Mouse (Mus musculus) midbrain, embryonic 16.5 days (tissue): Measurements from ENCODE around the gene Birc6. TPM values are rescaled to one million over a fixed set of nuclear protein-coding genes. Genes with fewer than 3 reads are reported as not detected.

Experiments
- ATAC-seq: fragments of 200-750 bp; cut with Nextera tagmentation; 2 replicates; pipeline ENCODE4 v1.8.0; 2017; ENCODE audit warnings: moderate TSS enrichment
- H3K27ac ChIP-seq: fragments of 300-500 bp; sonication (generic); 2 replicates; pipeline ENCODE4 v1.5.1; 2014; ENCODE audit warnings: mild to moderate bottlenecking, low read length, mixed read lengths
- H3K27me3 ChIP-seq: fragments of 300-500 bp; sonication (generic); 2 replicates; pipeline ENCODE4 v1.6.1; 2014; ENCODE audit warnings: low read depth, low read length, mixed read lengths; ENCODE audit not compliant: control insufficient read depth, insufficient read depth
- H3K36me3 ChIP-seq: fragments of 300-500 bp; sonication (generic); 2 replicates; pipeline ENCODE4 v1.6.1; 2014; ENCODE audit warnings: mild to moderate bottlenecking, low read length, moderate library complexity, mixed read lengths; ENCODE audit not compliant: control insufficient read depth, insufficient read depth
- H3K4me1 ChIP-seq: fragments of 300-500 bp; sonication (generic); 2 replicates; pipeline ENCODE4 v1.6.1; 2014; ENCODE audit warnings: mild to moderate bottlenecking, low read length, mixed read lengths; ENCODE audit not compliant: control insufficient read depth, insufficient read depth
- H3K4me2 ChIP-seq: fragments of 300-500 bp; sonication (generic); 2 replicates; pipeline ENCODE4 v1.6.1; 2014; ENCODE audit warnings: mild to moderate bottlenecking, low read length, mixed read lengths
- H3K4me3 ChIP-seq: fragments of 300-500 bp; sonication (generic); 2 replicates; pipeline ENCODE4 v1.5.1; 2014; ENCODE audit warnings: low read depth, mild to moderate bottlenecking, low read length, moderate library complexity, mixed read lengths
- H3K9ac ChIP-seq: fragments of 300-500 bp; sonication (generic); 2 replicates; pipeline ENCODE4 v1.6.1; 2014; ENCODE audit warnings: low read depth, low read length, mixed read lengths
- H3K9me3 ChIP-seq: fragments of 300-500 bp; sonication (generic); replicated peaks from 2 replicates; pipeline ENCODE4 v1.6.1; 2014; ENCODE audit warnings: mild to moderate bottlenecking, low read length, mixed read lengths; ENCODE audit not compliant: control insufficient read depth, poor library complexity, severe bottlenecking
- WGBS: fragments of 180-500 bp; shearing (Covaris S2); extraction: QIAGEN DNeasy Blood & Tissue Kit; methylation state at CpG from one replicate; pipeline ENCODE4 v1.1.7; 2014; 5-methylcytosine and 5-hydroxymethylcytosine counted together
- polyA plus RNA-seq: library from polyadenylated mRNA; unstranded; fragments of >200 nt; fragmentation: Nextera tagmentation; extraction: Ambion mirVana; gene quantifications from 2 replicates; pipeline ENCODE4 v1.2.1, GENCODE M21; 2015

The Birc6 gene
- 85.9 and 91.5 TPM in 2 replicates for polyA plus RNA-seq

DNA sequence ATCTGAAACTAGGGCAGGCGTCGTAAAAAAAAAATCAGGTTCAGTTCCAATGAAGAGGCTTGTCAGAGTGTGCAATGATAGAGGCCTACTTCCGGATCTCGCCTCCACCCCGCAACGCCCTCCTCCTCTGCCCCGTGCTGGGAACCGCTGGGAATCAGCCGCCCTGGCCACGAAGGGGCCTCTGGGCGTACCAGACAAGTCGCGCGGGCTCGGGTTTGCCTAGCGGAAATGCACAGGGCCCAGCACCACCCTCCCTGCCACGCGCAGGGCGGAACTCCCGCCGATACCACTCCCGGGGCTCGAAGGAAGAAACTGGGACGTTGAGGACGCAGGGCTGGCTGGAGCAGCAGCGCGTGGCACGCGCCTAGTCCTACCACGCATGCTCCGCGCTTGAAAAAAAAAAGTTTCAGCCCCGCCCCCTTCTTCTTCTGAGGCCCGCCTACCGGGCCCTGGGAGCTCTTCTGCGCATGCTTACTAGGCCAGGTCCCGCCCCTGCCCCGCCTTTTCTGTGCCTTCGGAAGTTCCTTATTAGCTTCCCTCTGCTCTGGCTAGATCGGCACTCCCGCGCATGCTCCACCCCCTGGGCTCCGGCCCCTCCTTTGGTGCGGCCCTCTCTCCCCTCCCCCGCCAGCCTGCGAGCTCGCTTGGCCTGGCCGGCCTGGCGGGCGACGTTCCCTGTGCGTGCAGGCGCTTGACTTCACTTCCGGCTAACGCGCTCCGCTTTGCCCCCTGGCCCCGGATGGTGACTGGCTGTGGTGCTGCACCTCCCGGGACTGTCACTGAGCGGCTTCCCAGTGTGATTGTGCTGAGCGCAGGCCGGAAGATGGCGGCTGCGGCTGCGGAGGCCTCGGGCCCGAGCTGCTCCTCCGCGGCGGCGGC, at the start of gene Birc6:
Gene Birc6 (plus strand): TSS at position 567 of the 879 bp plus-strand sequence.
- peak within 1 kb of the TSS; percentile 68 for H3K4me2 ChIP-seq
- WGBS: 0% methylated on average over 71 of the region's 71 CpGs
- H3K4me1 ChIP-seq: peaks cover 21% of the 10 kb centered on the region
- peak within 1 kb of the TSS; percentile 69 for H3K4me3 ChIP-seq
- ATAC-seq: peak; percentile 98
- no peaks in the 10 kb centered on the region for H3K36me3 ChIP-seq
- H3K9ac ChIP-seq: peak within 1 kb of the TSS; percentile 90
- peak within 1 kb of the TSS; percentile 94 for H3K27ac ChIP-seq
- no peaks in the 10 kb centered on the region for H3K27me3 ChIP-seq
- no peaks in the 10 kb centered on the region for H3K9me3 ChIP-seq

DNA sequence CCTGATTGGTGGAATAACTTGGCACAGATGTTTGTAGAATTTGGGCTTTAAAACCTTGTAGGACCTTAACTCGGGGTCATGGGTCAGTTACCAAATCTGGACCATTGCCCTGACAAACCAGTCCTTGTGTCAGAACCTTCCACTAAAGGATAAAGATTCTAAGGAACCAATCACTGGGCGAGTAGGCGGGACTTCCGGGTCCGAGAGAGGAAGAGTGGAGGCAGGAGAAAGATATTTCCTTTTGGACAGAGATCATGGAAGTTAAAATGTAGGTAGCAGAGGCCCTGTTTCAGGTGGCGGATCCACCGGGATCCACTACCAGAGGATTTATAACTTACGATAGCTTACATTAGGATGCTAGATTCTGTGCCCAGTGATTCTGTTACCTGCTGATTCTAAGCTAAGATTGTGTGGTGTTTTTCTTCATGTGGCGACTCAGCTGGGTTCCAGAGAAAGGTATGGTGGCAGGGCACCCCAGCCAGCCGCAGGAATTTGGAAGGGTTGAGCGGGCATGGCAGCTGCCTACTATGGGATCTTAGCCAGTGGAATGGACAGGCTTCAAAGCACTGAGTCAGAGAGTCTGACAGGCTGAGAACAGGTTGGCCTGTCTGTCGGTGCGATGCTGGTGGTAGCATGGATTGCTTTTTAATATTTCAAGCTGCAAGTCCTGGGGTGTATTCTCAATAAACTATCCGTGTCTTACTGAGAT, 47.6 kb upstream of the Birc6 start:
- no peaks in the 10 kb centered on the region for H3K4me1 ChIP-seq

DNA sequence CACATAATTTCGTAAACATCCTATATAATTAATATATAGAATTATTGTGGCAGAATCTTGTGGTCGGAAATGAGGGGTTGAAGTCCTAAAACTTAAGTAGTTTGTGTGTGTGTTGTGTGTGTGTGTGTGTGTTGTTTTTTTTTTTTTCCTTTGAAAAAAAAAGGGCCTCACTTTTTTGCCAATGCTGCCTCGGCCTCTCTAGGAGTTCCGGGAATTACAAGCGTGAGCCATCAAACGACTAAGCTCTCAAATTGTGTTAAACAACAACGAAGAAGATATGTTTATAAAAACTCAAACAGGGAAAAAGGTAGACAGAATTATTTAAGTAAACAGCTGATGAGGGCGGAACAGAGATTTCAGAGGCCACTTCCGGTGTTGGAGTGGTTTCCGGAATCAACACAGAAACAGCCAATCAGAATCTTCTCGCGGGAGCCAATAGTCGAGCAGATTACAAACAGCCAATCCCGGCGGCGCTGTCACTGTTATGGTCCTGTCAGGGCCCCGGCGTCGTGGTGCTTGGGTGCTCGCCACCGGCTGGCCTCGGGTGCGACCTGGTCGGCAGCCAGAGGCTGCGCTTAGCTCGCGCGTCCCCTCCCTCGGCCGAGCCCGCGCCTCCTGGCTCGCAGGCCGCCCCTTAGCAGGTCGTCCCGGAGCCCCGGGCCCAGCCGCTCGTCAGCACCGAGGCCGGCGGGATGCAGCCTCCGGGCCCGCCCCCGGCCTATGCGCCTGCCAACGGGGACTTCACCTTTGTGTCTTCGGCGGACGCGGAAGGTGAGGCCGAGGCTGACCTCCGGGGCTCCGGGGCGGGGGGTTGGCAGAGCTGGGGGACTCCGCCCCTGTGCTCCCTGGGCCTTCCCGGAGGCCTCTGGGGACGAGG, 38.8 kb upstream of the Birc6 start, which contains the start of gene Yipf4:
Gene Yipf4 (plus strand): TSS at position 470 of the 877 bp plus-strand sequence.
- H3K4me1 ChIP-seq: peaks cover 11% of the 10 kb centered on the region
- ATAC-seq: peak; percentile 100
- H3K4me2 ChIP-seq: peak within 1 kb of the TSS; percentile 65
- no peaks in the 10 kb centered on the region for H3K27me3 ChIP-seq
- peaks cover 7% of the 10 kb centered on the region for H3K36me3 ChIP-seq
- H3K9me3 ChIP-seq: no peaks in the 10 kb centered on the region
- WGBS: 4% methylated on average over 53 of the region's 58 CpGs
- peak within 1 kb of the TSS; percentile 99 for H3K4me3 ChIP-seq
- H3K9ac ChIP-seq: peak within 1 kb of the TSS; percentile 94
- H3K27ac ChIP-seq: peak within 1 kb of the TSS; percentile 80

More for the DNA sequence above, 47.6 kb upstream of the Birc6 start:
- Histone ChIP-seq H3K27ac (no peak overlapping the region), H3K9me3 (no peaks in the 10 kb centered on the region), H3K4me2 (no peak overlapping the region), H3K36me3 (no peaks in the 10 kb centered on the region), H3K4me3 (no peak overlapping the region), H3K27me3 (no peaks in the 10 kb centered on the region), H3K9ac (no peak overlapping the region)
- WGBS: 86% methylated on average over 14 of the region's 14 CpGs
- no peak for ATAC-seq

DNA sequence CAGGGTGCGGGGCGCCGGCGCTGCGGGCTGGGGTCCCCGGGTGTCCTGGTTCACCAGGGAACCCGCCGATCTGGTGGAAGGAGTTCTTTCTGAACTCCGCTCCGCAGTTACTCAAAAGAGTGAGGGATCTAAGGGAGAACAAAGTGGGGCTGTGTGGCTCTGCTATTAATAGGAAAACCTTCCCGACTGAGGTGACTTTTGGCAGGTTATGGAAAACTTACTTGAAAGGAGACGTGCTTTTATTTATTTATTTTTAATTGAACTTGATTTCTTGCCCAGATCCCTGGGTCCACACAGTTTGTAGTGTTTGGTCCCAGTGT, 38.2 kb upstream of the Birc6 start:
- no peak; the same call in 1 of the 2 replicates for ATAC-seq

DNA sequence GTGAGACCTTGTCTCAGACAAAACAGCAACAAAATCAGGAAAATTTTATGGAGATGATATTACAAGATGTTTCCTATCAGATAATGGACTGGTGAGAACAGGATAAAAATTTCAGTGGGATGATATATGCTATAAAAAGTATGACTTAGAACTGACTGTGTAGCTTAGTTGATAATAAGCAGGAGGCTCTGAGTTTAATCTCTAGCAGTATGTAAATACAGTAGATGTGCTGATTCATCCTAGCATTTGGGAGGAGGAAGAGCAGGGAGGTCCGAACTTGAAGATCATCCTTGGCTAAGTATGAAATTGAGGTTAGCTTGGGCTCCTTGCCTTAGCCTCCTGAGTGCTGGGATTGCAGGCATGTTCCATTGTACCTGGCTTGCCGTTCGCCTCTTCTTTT, 36.5 kb upstream of the Birc6 start:
- Histone ChIP-seq H3K9me3 (no peaks in the 10 kb centered on the region), H3K36me3 (peaks cover 14% of the 10 kb centered on the region), H3K9ac (no peak overlapping the region), H3K4me1 (peaks cover 11% of the 10 kb centered on the region), H3K4me3 (no peak overlapping the region), H3K27ac (no peak overlapping the region), H3K27me3 (no peaks in the 10 kb centered on the region), H3K4me2 (no peak overlapping the region)
- ATAC-seq: no peak
- 94% methylated on average over 3 of the region's 3 CpGs for WGBS

More for the DNA sequence above, 38.2 kb upstream of the Birc6 start:
- no peaks in the 10 kb centered on the region for H3K9me3 ChIP-seq
- H3K4me2 ChIP-seq: peak overlapping the region; percentile 65
- H3K27me3 ChIP-seq: no peaks in the 10 kb centered on the region
- peaks cover 11% of the 10 kb centered on the region for H3K4me1 ChIP-seq
- H3K9ac ChIP-seq: peak overlapping the region; percentile 94
- H3K27ac ChIP-seq: peak overlapping the region; percentile 80
- under 1% methylated on average over 12 of the region's 12 CpGs for WGBS
- peaks cover 11% of the 10 kb centered on the region for H3K36me3 ChIP-seq
- H3K4me3 ChIP-seq: peak overlapping the region; percentile 99

DNA sequence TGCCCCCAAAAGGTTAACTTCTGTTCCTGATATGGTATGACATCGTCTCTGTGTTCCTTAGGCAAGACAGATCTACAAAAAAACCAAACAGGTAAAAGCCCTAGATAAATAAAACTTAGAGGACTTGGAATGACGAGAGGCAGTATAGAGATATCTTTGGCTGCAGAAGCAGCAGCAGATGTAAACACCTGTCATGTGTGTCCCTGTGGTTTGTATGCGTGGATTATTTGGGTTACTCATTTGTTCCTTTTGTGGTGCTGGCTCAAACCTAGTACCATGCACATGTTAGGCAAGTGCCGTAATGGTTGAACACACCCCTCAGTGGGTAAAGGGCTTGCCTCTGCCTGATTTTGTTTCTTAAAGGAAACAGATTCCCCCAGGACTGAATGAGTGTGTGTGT, 27.9 kb upstream of the Birc6 start:
- peaks cover 25% of the 10 kb centered on the region for H3K36me3 ChIP-seq
- H3K27me3 ChIP-seq: no peaks in the 10 kb centered on the region
- H3K4me3 ChIP-seq: no peak overlapping the region
- WGBS: 92% methylated on average over 4 of the region's 4 CpGs
- H3K9ac ChIP-seq: no peak overlapping the region
- ATAC-seq: no peak
- no peak overlapping the region for H3K27ac ChIP-seq
- no peaks in the 10 kb centered on the region for H3K9me3 ChIP-seq
- H3K4me1 ChIP-seq: no peaks in the 10 kb centered on the region
- H3K4me2 ChIP-seq: no peak overlapping the region

DNA sequence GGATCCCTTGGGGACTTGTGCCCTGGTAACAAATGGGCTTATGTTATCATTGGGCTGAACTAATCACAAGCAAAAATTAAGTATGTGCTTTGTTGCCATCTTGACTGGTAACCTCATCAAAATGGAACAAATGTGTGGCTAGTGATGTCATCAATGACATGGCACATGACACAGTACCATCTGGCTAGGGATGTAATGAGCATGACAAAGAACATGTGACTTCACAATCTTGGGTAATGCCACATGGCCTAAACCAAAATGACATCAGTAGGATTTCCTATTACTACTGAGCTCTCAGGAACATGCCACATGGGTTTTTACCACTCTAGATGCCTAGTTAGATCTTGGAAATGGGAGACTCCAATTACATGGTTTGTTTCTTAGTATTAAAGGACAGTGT, 27.0 kb upstream of the Birc6 start:
- Histone ChIP-seq H3K27ac (no peak overlapping the region), H3K4me2 (no peak overlapping the region), H3K4me3 (no peak overlapping the region), H3K27me3 (no peaks in the 10 kb centered on the region), H3K36me3 (peaks cover 22% of the 10 kb centered on the region), H3K9me3 (no peaks in the 10 kb centered on the region), H3K9ac (no peak overlapping the region), H3K4me1 (no peaks in the 10 kb centered on the region)
- ATAC-seq: no peak

DNA sequence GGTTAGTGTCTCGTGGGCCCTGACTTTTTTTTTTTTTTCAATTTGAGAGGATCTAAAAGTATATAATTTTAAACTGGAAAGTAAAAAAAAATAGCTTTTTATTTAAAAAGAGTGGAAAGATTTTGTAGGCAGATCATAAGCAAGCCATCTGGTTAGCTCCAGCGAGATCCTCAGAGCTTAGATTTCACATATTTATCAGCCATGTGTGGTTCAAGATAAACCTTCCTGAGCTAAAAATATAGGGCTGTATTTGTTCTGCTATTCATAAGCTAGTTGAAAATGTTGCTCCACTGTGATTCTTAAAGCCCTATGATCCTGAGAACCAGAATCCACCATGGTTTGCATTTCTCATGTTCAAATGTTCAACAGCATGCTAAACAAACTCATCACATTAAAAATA, 20.2 kb upstream of the Birc6 start:
- no peaks in the 10 kb centered on the region for H3K9me3 ChIP-seq
- no peaks in the 10 kb centered on the region for H3K4me1 ChIP-seq
- H3K9ac ChIP-seq: no peak overlapping the region
- no peak overlapping the region for H3K4me2 ChIP-seq
- 92% methylated on average over 2 of the region's 2 CpGs for WGBS
- no peaks in the 10 kb centered on the region for H3K27me3 ChIP-seq
- no peaks in the 10 kb centered on the region for H3K36me3 ChIP-seq
- no peak for ATAC-seq
- H3K4me3 ChIP-seq: no peak overlapping the region
- H3K27ac ChIP-seq: no peak overlapping the region
